Mouse (Mus musculus) intestine, embryonic 14.5 days (tissue): ENCODE results near the gene Pof1b. TPM values are rescaled to one million over a fixed set of nuclear protein-coding genes. Genes with fewer than 3 reads are reported as not detected.

Source experiments
- polyA plus RNA-seq: library from polyadenylated mRNA; unstranded; fragments of >200 nt; fragmentation: Nextera tagmentation; extraction: Ambion mirVana; gene quantifications from 2 replicates; pipeline ENCODE4 v1.2.1, GENCODE M21; 2014

The Pof1b gene
- polyA plus RNA-seq, 1 experiment from 2014 or later: 2.0 TPM

Other genes with a start within 250 kb of the Pof1b start
- gene 2010106E10Rik, start 203.4 kb downstream of the Pof1b start, polyA plus RNA-seq: not detected in 2 replicates
- gene Zfp711, start 98.1 kb downstream of the Pof1b start, polyA plus RNA-seq: 11.4 and 13.1 TPM in 2 replicates